Mouse (Mus musculus): ENCODE data around the gene Hs3st5.

- TF ChIP-seq CTCF (IDR thresholded peaks at IDR 0.05; ENCODE audit: insufficient read depth, low read length) (no peak), POLR2A (IDR thresholded peaks at IDR 0.05; ENCODE audit: borderline replicate concordance, extremely low read depth, low read depth, low read length) (no peak)
These were observed 144.0 kb downstream of the Hs3st5 start for GRCm38 (mm10) chr10:36650653-36651052.
